Mouse (Mus musculus): ENCODE results near the gene Gm20696. TPM values are rescaled to one million over a fixed set of nuclear protein-coding genes. Genes with fewer than 3 reads are reported as not detected.

Gene Gm20696
- total RNA-seq, 1 experiment = 0.58 TPM

DNA sequence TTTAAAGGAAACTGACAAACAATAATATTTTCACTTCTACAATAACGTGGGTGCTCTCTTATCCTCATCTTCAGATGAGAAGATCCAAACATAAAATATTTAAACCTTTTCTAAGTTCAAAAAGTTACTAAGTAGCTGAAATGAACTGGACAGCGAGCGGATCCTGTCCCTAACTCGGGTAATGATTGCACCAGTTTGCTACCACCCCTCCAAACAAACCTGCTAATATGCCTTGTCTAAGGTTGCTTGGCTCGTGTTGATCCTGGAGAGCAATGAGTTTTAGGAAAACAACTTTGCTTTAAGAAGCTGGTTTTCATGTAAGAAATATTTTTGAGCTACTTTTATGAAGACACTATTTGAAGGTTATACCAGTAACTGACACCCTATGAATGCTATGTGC lies 341.1 kb downstream of the Gm20696 start:
- no peaks in the 10 kb centered on the region for H3K4me1 ChIP-seq (ENCODE audit: control insufficient read depth in 2 of 2, insufficient read depth in 2 of 2, low read length in 2 of 2, poor library complexity in 1 of 2)
- in situ Hi-C loops (cut with MboI; ENCODE audit: low sequenced_read_pairs in 2 of 2, unreplicated experiment in 2 of 2) = no loop called here
- H3K9ac ChIP-seq (ENCODE audit: insufficient read depth, low read depth, low read length, poor library complexity, severe bottlenecking) = no peak overlapping the region
- H3K4me3 ChIP-seq (ENCODE audit: insufficient read depth in 1 of 2, low read depth in 1 of 2, low read length in 2 of 2, poor library complexity in 1 of 2, severe bottlenecking in 1 of 2) = no peak overlapping the region
- no peaks in the 10 kb centered on the region for H3K36me3 ChIP-seq (ENCODE audit: control insufficient read depth, insufficient read depth, low read length, poor library complexity, severe bottlenecking)
- no peak overlapping the region for H3K27ac ChIP-seq (ENCODE audit: insufficient read depth, low read depth, low read length, poor library complexity, severe bottlenecking)
- TF ChIP-seq ZC3H11A (IDR thresholded peaks at IDR 0.05; ENCODE audit: borderline replicate concordance, low read depth, low read length) (no peak), CHD2 (IDR thresholded peaks at IDR 0.05; ENCODE audit: low read depth, low read length) (no peak), HCFC1 (IDR thresholded peaks at IDR 0.05; ENCODE audit: borderline replicate concordance, insufficient read depth, low read length) (no peak), MAFK (IDR thresholded peaks at IDR 0.05; ENCODE audit: insufficient read depth, low read depth, low read length) (no peak), ZNF384 (IDR thresholded peaks at IDR 0.05; ENCODE audit: low read depth, low read length) (no peak)
- no peaks in the 10 kb centered on the region for H3K9me3 ChIP-seq (ENCODE audit: control insufficient read depth, insufficient read depth, low read depth, low read length)
- DNase-seq (ENCODE audit: low read depth, low spot score) = no peak

GRCm38 (mm10) chr6:99322132-99322904 lies 344.3 kb downstream of the Gm20696 start:
- in situ Hi-C loops (cut with MboI; ENCODE audit: low sequenced_read_pairs in 2 of 2, unreplicated experiment in 2 of 2) = no loop called here
- Histone ChIP-seq H3K9ac (ENCODE audit: insufficient read depth, low read depth, low read length, poor library complexity, severe bottlenecking) (no peak overlapping the region), H3K36me3 (ENCODE audit: control insufficient read depth, insufficient read depth, low read length, poor library complexity, severe bottlenecking) (no peaks in the 10 kb centered on the region), H3K4me1 (ENCODE audit: control insufficient read depth in 2 of 2, insufficient read depth in 2 of 2, low read length in 2 of 2, poor library complexity in 1 of 2) (peaks cover 0 to 2% of the 10 kb centered on the region in 2 experiments; a peak in 1 of 4 replicates), H3K4me3 (ENCODE audit: insufficient read depth in 1 of 2, low read depth in 1 of 2, low read length in 2 of 2, poor library complexity in 1 of 2, severe bottlenecking in 1 of 2) (no peak overlapping the region), H3K9me3 (ENCODE audit: control insufficient read depth, insufficient read depth, low read depth, low read length) (no peaks in the 10 kb centered on the region), H3K27ac (ENCODE audit: insufficient read depth, low read depth, low read length, poor library complexity, severe bottlenecking) (no peak overlapping the region)
- DNase-seq (ENCODE audit: low read depth, low spot score) = no peak
- no peak for TF ChIP-seq ZC3H11A (IDR thresholded peaks at IDR 0.05; ENCODE audit: borderline replicate concordance, low read depth, low read length)
- no peak for TF ChIP-seq ZNF384 (IDR thresholded peaks at IDR 0.05; ENCODE audit: low read depth, low read length)

DNA sequence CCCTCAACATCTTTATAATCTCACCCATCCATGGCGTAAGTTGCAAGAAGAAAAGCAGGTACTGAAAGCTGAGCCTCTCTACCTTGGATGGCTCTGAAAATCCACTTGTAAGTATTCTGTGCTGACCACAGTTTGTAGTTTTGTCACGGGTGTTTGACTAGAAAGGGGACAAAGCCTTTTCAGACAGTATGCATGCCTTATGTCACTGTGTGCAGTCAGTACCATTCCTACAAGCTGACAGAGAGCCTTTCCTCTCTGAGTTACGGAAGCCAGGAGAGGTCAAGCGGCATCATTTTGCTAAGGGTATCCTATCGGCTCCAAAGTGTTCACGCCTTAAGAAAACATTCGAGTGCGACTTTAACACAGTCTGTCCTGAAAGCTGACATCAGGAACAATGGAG lies 346.2 kb downstream of the Gm20696 start:
- in situ Hi-C loops (cut with MboI; ENCODE audit: low sequenced_read_pairs in 2 of 2, unreplicated experiment in 2 of 2) = no loop called here
- no peak for DNase-seq (ENCODE audit: low read depth, low spot score)
- no peak overlapping the region for H3K27ac ChIP-seq (ENCODE audit: insufficient read depth, low read depth, low read length, poor library complexity, severe bottlenecking)

GRCm38 (mm10) chr6:99319415-99320405 lies 346.9 kb downstream of the Gm20696 start:
- Histone ChIP-seq H3K9ac (ENCODE audit: insufficient read depth, low read depth, low read length, poor library complexity, severe bottlenecking) (no peak overlapping the region), H3K4me1 (ENCODE audit: control insufficient read depth in 2 of 2, insufficient read depth in 2 of 2, low read length in 2 of 2, poor library complexity in 1 of 2) (peaks cover 0 to 2% of the 10 kb centered on the region in 2 experiments; a peak in 1 of 4 replicates), H3K9me3 (ENCODE audit: control insufficient read depth, insufficient read depth, low read depth, low read length) (no peaks in the 10 kb centered on the region), H3K4me3 (ENCODE audit: insufficient read depth in 1 of 2, low read depth in 1 of 2, low read length in 2 of 2, poor library complexity in 1 of 2, severe bottlenecking in 1 of 2) (no peak overlapping the region), H3K27ac (ENCODE audit: insufficient read depth, low read depth, low read length, poor library complexity, severe bottlenecking) (no peak overlapping the region), H3K36me3 (ENCODE audit: control insufficient read depth, insufficient read depth, low read length, poor library complexity, severe bottlenecking) (no peaks in the 10 kb centered on the region)
- in situ Hi-C loops (cut with MboI; ENCODE audit: low sequenced_read_pairs in 2 of 2, unreplicated experiment in 2 of 2) = no loop called here
- TF ChIP-seq ZC3H11A (IDR thresholded peaks at IDR 0.05; ENCODE audit: borderline replicate concordance, low read depth, low read length) (no peak), HCFC1 (IDR thresholded peaks at IDR 0.05; ENCODE audit: borderline replicate concordance, insufficient read depth, low read length) (no peak), CHD2 (IDR thresholded peaks at IDR 0.05; ENCODE audit: low read depth, low read length) (no peak), ZNF384 (IDR thresholded peaks at IDR 0.05; ENCODE audit: low read depth, low read length) (no peak)
- no peak for DNase-seq (ENCODE audit: low read depth, low spot score)

More for the DNA sequence above, 346.2 kb downstream of the Gm20696 start:
- TF ChIP-seq MAFK (IDR thresholded peaks at IDR 0.05; ENCODE audit: insufficient read depth, low read depth, low read length) (no peak), CHD2 (IDR thresholded peaks at IDR 0.05; ENCODE audit: low read depth, low read length) (no peak), HCFC1 (IDR thresholded peaks at IDR 0.05; ENCODE audit: borderline replicate concordance, insufficient read depth, low read length) (no peak), ZNF384 (IDR thresholded peaks at IDR 0.05; ENCODE audit: low read depth, low read length) (no peak), ZC3H11A (IDR thresholded peaks at IDR 0.05; ENCODE audit: borderline replicate concordance, low read depth, low read length) (no peak)
- Histone ChIP-seq H3K9ac (ENCODE audit: insufficient read depth, low read depth, low read length, poor library complexity, severe bottlenecking) (no peak overlapping the region), H3K36me3 (ENCODE audit: control insufficient read depth, insufficient read depth, low read length, poor library complexity, severe bottlenecking) (no peaks in the 10 kb centered on the region), H3K9me3 (ENCODE audit: control insufficient read depth, insufficient read depth, low read depth, low read length) (no peaks in the 10 kb centered on the region), H3K4me3 (ENCODE audit: insufficient read depth in 1 of 2, low read depth in 1 of 2, low read length in 2 of 2, poor library complexity in 1 of 2, severe bottlenecking in 1 of 2) (no peak overlapping the region), H3K4me1 (ENCODE audit: control insufficient read depth in 2 of 2, insufficient read depth in 2 of 2, low read length in 2 of 2, poor library complexity in 1 of 2) (peaks cover 0 to 2% of the 10 kb centered on the region in 2 experiments; a peak in 1 of 4 replicates)
